Mouse (Mus musculus) midbrain, embryonic 11.5 days (tissue): ENCODE measurements around the gene Anxa11. TPM values are rescaled to one million over a fixed set of nuclear protein-coding genes. Genes with fewer than 3 reads are reported as not detected.
"Not testable (repeated sequence)": the region's sequence is repeated elsewhere in the genome, so short reads cannot be mapped to it uniquely, and the experiment has no call there.

Experiments
- ATAC-seq: fragments of 200-750 bp; cut with Nextera tagmentation; 2 replicates; pipeline ENCODE4 v1.8.0; 2017; ENCODE audit warnings: moderate TSS enrichment, moderate library complexity; ENCODE audit not compliant: low FRiP score
- DNase-seq: peaks from one replicate; pipeline ENCODE4 v3.0.0; 2015; ENCODE audit warnings: low spot score; ENCODE audit errors: missing footprints
- H3K27ac ChIP-seq: fragments of 300-500 bp; sonication (generic); 2 replicates; pipeline ENCODE4 v1.5.1; 2014; ENCODE audit warnings: low read depth, low read length
- H3K27me3 ChIP-seq: fragments of 300-500 bp; sonication (generic); 2 replicates; pipeline ENCODE4 v1.6.1; 2014; ENCODE audit warnings: mild to moderate bottlenecking, low read length, moderate library complexity, mixed read lengths; ENCODE audit not compliant: control insufficient read depth, insufficient read depth
- H3K36me3 ChIP-seq: fragments of 300-500 bp; sonication (generic); 2 replicates; pipeline ENCODE4 v1.6.1; 2014; ENCODE audit warnings: mild to moderate bottlenecking, low read length, moderate library complexity, mixed read lengths; ENCODE audit not compliant: control insufficient read depth, insufficient read depth
- H3K4me1 ChIP-seq: fragments of 300-500 bp; sonication (generic); 2 replicates; pipeline ENCODE4 v1.6.1; 2014; ENCODE audit warnings: low read length; ENCODE audit not compliant: control insufficient read depth, insufficient read depth
- H3K4me2 ChIP-seq: fragments of 300-500 bp; sonication (generic); 2 replicates; pipeline ENCODE4 v1.6.1; 2014; ENCODE audit warnings: mild to moderate bottlenecking, moderate library complexity
- H3K4me3 ChIP-seq: fragments of 300-500 bp; sonication (generic); 2 replicates; pipeline ENCODE4 v1.5.1; 2014; ENCODE audit warnings: low read depth, low read length
- H3K9ac ChIP-seq: fragments of 300-500 bp; sonication (generic); 2 replicates; pipeline ENCODE4 v1.6.1; 2014; ENCODE audit warnings: low read length
- H3K9me3 ChIP-seq: fragments of 300-500 bp; sonication (generic); 2 replicates; pipeline ENCODE4 v1.6.1; 2016; ENCODE audit warnings: low read length; ENCODE audit not compliant: control insufficient read depth
- WGBS: fragments of 180-500 bp; shearing (Covaris S2); extraction: QIAGEN DNeasy Blood & Tissue Kit; methylation state at CpG from one replicate; pipeline ENCODE4 v1.1.7; 2014; 5-methylcytosine and 5-hydroxymethylcytosine counted together
- polyA plus RNA-seq: library from polyadenylated mRNA; unstranded; fragments of >200 nt; fragmentation: Nextera tagmentation; extraction: Ambion mirVana; gene quantifications from 2 replicates; pipeline ENCODE4 v1.2.1, GENCODE M21; 2014

The Anxa11 gene
- polyA plus RNA-seq, 1 experiment from 2014 or later, result 3.0 TPM

DNA sequence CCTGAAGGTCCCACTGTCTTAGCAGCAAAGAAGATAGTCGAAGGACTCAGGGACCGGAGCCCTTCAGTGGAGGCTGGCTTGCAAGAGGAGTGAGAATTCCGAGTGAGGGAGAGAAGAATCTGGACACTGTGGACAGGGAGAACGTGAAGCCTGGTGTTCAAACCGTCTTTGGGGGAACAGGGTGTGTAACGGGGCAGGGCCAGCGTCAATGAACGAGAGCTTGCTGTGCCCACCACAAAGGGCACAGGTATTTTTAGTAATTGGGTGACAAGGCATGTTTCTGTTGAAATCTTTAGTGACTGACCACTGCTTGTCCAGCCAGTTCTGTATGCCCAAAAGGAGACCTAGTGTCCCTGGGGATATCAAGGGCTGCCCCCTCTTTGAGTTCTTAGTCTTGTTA, 4.6 kb downstream of the Anxa11 start:
- Histone ChIP-seq H3K9me3 (no peaks in the 10 kb centered on the region), H3K9ac (no peak overlapping the region), H3K27ac (no peak overlapping the region), H3K4me1 (no peaks in the 10 kb centered on the region; the same call in 1 of the 2 replicates), H3K4me3 (no peak overlapping the region), H3K36me3 (no peaks in the 10 kb centered on the region), H3K27me3 (peaks cover 20% of the 10 kb centered on the region; the same call in 1 of the 2 replicates), H3K4me2 (no peak overlapping the region)
- no peak for DNase-seq
- 94% methylated on average over 8 of the region's 8 CpGs for WGBS
- ATAC-seq, result no peak

DNA sequence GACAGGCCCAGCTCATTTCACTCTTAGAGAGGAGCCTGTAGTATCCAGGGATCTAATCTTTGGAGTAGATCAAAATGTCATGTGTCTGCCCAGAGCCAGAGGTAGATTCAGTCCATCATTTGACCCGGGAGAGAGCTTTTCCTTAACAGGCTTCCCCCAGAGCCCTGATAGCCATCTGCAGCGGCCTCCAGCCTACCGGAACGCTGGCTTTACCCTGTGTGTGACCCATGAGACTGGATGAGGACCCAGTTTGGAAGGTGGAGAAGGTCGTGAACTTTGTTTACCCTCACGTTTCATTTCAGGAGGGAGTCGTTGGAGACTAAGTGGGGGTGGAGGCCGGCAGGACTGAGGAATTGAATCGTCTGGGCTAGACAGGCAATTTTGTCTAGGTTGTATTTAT, 5.7 kb downstream of the Anxa11 start:
- H3K27me3 ChIP-seq, result peaks cover 10% of the 10 kb centered on the region; the same call in 1 of the 2 replicates
- DNase-seq, result no peak
- H3K4me3 ChIP-seq, result no peak overlapping the region
- H3K4me2 ChIP-seq, result no peak overlapping the region
- no peak overlapping the region for H3K9ac ChIP-seq
- H3K9me3 ChIP-seq, result no peaks in the 10 kb centered on the region
- H3K4me1 ChIP-seq, result no peaks in the 10 kb centered on the region
- H3K27ac ChIP-seq, result no peak overlapping the region
- WGBS, result 52% methylated on average over 9 of the region's 9 CpGs
- ATAC-seq, result no peak
- no peaks in the 10 kb centered on the region for H3K36me3 ChIP-seq

DNA sequence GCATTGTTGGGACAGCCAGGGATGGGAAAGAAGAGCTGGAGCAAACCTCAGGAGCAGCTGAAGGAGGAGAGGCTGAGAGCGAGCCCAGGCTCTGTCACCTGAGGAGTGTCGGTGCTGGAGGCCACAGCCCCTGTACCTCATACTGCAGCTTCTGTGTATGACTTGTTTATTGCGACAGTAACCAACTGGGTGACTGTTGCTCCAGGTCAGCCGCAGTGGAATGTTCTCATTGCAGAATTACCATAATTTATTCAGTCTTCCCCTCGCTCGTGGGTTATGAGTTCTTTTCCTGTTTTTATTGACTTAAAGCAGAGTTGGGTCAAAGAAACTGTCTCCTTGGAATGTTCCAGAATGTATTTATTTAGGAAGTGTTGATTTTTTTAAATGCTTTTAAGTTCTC, 6.3 kb downstream of the Anxa11 start:
- Histone ChIP-seq H3K4me3 (no peak overlapping the region), H3K4me2 (no peak overlapping the region), H3K9ac (no peak overlapping the region), H3K9me3 (no peaks in the 10 kb centered on the region), H3K27me3 (peaks cover 5% of the 10 kb centered on the region; the same call in 1 of the 2 replicates), H3K4me1 (no peaks in the 10 kb centered on the region), H3K27ac (no peak overlapping the region), H3K36me3 (no peaks in the 10 kb centered on the region)
- DNase-seq (no peak), ATAC-seq (no peak)
- WGBS, result 76% methylated on average over 6 of the region's 6 CpGs

DNA sequence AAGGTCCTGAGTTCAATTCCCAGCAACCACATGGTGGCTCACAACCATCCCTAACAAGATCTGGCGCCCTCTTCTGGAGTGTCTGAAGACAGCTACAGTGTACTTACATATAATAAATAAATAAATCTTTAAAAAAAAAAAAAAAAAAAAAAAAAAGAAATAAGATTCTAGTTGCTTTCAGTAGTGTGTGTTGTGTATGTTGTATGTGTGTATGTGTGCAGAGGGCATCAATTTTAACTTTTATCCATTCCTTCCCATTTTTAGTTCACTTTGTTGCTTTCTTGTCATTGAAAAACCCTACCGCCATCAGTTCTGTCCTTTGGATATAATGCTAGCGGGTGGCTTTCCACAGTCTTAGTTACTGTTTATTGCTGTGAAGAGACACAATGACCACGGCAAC, 6.8 kb downstream of the Anxa11 start:
- 97% methylated on average over 3 of the region's 4 CpGs for WGBS
- not testable (repeated sequence) for H3K9ac ChIP-seq, DNase-seq, H3K4me1 ChIP-seq, ATAC-seq, H3K4me3 ChIP-seq, H3K4me2 ChIP-seq, H3K27me3 ChIP-seq, H3K9me3 ChIP-seq, H3K36me3 ChIP-seq, H3K27ac ChIP-seq

DNA sequence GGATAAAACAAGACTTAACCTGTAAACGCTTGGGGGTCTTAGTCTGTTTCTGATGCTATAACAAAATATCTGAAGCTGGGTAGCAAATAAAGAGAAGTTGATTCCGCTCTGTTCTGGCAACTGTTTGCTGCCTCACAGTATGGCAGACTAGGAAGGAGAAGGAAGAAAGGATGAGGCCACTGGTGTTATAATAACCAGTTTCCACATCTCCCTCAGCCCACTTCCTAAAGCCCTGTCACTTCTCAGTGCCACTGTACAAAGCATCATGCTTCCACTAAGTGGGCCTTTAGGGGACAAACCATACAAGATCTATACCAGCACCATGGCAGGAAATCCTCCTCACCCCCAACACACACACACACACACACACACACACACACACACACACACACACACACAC, 8.5 kb downstream of the Anxa11 start:
- Histone ChIP-seq H3K4me1 (no peaks in the 10 kb centered on the region), H3K27me3 (no peaks in the 10 kb centered on the region), H3K9ac (no peak overlapping the region), H3K36me3 (no peaks in the 10 kb centered on the region), H3K4me2 (no peak overlapping the region), H3K27ac (no peak overlapping the region), H3K9me3 (no peaks in the 10 kb centered on the region), H3K4me3 (no peak overlapping the region)
- DNase-seq, result no peak
- no peak for ATAC-seq
- 98% methylated on average over 2 of the region's 2 CpGs for WGBS

DNA sequence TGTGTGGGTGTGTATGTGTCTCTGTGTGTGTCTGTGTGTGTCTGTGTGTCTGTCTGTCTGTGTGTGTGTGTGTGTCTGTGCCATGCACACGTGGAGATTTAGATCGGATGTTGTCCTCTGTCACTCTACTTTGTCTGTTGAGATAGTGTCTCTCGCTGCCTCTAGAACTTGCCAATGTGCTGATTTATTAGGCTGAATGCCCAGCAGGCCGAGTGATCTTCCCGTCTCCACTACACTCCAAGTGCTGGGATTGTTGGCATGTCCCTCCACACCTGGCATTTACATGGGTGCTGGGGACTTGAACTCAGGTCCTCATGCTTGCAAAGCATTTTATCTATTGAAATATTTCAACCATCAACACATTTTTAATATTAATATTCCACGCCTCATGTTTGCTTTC, 9.2 kb downstream of the Anxa11 start:
- Histone ChIP-seq H3K9ac (no peak overlapping the region), H3K9me3 (no peaks in the 10 kb centered on the region), H3K4me2 (no peak overlapping the region), H3K4me1 (no peaks in the 10 kb centered on the region), H3K36me3 (no peaks in the 10 kb centered on the region), H3K27me3 (no peaks in the 10 kb centered on the region), H3K4me3 (no peak overlapping the region), H3K27ac (no peak overlapping the region)
- DNase-seq, result no peak
- 82% methylated on average over 6 of the region's 6 CpGs for WGBS
- ATAC-seq, result no peak

DNA sequence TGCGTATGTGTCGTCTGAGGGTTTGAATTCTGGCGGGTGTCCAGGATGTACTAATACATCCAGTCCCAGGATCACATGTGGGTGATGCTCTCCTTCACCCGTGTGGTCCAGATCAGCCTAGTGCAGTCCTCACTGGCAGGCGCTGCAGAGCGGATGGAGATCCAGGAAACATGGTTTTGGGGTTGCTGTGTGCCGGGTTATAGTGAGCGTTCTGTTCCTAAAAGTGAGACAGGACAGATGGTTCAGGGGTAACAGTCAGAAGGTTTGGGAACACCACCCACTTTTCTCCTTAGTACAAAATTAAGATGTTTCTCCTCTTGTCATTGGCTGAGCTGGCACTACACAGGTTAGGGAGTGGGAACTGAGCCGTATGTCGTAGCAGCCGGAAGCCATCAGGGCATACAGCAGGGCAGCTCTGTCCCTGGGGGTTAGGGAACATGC, 10.2 kb downstream of the Anxa11 start:
- Histone ChIP-seq H3K27me3 (no peaks in the 10 kb centered on the region), H3K36me3 (no peaks in the 10 kb centered on the region), H3K9me3 (no peaks in the 10 kb centered on the region), H3K4me1 (no peaks in the 10 kb centered on the region), H3K4me3 (no peak overlapping the region), H3K27ac (no peak overlapping the region), H3K9ac (no peak overlapping the region), H3K4me2 (no peak overlapping the region)
- no peak for ATAC-seq
- no peak for DNase-seq
- WGBS, result 87% methylated on average over 11 of the region's 11 CpGs

DNA sequence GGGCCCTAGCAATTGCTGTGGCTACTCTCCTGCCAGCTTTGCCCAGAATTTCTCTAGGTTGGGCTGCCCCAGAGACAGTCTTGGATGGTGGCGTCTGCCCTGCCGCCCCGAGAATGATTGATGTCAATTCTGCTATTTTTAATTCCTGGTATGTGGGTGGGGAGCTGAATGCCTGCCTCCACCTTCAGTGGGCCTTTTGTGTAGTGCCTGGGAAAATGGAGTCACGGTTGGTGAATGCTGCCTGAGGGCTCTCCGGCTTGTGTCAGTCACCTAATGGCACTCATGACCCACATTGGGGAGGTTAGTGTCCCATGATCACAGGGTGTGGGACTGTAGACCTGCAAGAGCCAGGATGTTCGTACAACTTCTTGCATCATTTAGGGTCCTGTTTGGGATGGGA, 11.3 kb downstream of the Anxa11 start:
- H3K4me2 ChIP-seq, result no peak overlapping the region
- no peaks in the 10 kb centered on the region for H3K27me3 ChIP-seq
- H3K9me3 ChIP-seq, result no peaks in the 10 kb centered on the region
- ATAC-seq (no peak), DNase-seq (no peak)
- no peaks in the 10 kb centered on the region for H3K4me1 ChIP-seq
- 75% methylated on average over 6 of the region's 6 CpGs for WGBS
- H3K9ac ChIP-seq, result no peak overlapping the region
- no peak overlapping the region for H3K4me3 ChIP-seq
- no peaks in the 10 kb centered on the region for H3K36me3 ChIP-seq
- no peak overlapping the region for H3K27ac ChIP-seq

DNA sequence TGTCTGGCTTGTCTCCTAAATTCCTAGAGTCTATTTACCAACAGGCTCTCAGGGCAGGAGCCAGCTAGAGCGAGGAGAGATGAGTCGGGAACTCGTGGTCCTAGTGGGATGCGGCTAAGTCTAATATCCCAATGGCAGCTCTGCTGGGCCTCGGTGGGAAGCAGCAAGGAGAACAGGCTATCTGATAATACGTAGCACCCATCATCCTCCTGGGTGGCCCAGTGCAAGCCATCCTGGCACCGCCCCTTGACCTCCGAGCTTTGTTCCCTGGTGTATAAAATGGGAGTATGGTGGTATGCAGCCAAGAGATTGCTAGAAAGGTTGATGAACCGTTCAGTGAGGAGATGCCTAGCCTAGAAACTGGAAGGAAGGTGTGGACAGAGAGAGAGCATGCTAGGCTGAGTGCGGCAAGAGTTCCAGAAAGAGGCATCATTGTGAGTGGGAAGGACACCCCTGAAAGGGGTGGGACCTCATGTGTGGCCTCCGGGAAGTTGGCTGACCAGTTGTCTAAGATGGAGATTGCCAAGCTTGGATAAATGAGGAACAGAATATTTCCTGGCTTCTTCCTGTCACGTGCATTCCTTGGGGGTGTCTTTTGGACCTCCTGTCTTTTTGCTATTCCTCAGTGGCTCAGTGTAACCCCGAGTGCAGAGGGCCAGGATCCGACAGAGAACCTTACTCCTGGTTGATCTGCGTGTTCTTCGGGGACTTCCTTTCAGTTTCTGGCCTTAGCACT, 11.9 kb downstream of the Anxa11 start:
- DNase-seq (no peak), ATAC-seq (no peak)
- Histone ChIP-seq H3K9ac (no peak overlapping the region), H3K27me3 (no peaks in the 10 kb centered on the region), H3K4me1 (no peaks in the 10 kb centered on the region), H3K9me3 (no peaks in the 10 kb centered on the region), H3K4me2 (no peak overlapping the region), H3K36me3 (no peaks in the 10 kb centered on the region), H3K4me3 (no peak overlapping the region), H3K27ac (no peak overlapping the region)
- WGBS, result 89% methylated on average over 16 of the region's 16 CpGs
